Mouse (Mus musculus) G1E (cell line): Measurements from ENCODE around the gene 1700001P01Rik. TPM values are rescaled to one million over a fixed set of nuclear protein-coding genes. Genes with fewer than 3 reads are reported as not detected.

Source experiments
- ATAC-seq: 2 replicates; pipeline ENCODE4 v1.8.0; 2016; ENCODE audit warnings: mild to moderate bottlenecking; ENCODE audit not compliant: insufficient number of reproducible peaks, poor library complexity, low FRiP score, severe bottlenecking; ENCODE audit errors: extremely low read depth
- DNase-seq: peaks from one replicate; pipeline ENCODE4 v3.0.0; 2012; ENCODE audit warnings: low spot score
- H3K27me3 ChIP-seq: 2 replicates; pipeline ENCODE4 v1.6.1; 2012; ENCODE audit warnings: mild to moderate bottlenecking, low read length, inconsistent platforms; ENCODE audit not compliant: insufficient read depth
- H3K36me3 ChIP-seq: replicated peaks from 2 replicates; pipeline ENCODE3; 2012; ENCODE audit warnings: mild to moderate bottlenecking, inconsistent platforms
- H3K4me1 ChIP-seq: 2 replicates; pipeline ENCODE4 v1.6.1; 2012; ENCODE audit warnings: low read depth, low read length, inconsistent platforms, mixed read lengths; ENCODE audit not compliant: insufficient read depth
- H3K4me3 ChIP-seq: 2 replicates; pipeline ENCODE4 v1.5.1; 2012; ENCODE audit warnings: low read depth, mild to moderate bottlenecking, inconsistent platforms, low read length, moderate library complexity, mixed read lengths
- H3K9me3 ChIP-seq: replicated peaks from 2 replicates; pipeline ENCODE4 v1.6.1; 2012; ENCODE audit warnings: inconsistent platforms
- CTCF ChIP-seq: IDR thresholded peaks from 2 replicates; pipeline ENCODE4 v1.5.1; 2012; ENCODE audit warnings: low read depth, low read length, inconsistent platforms, mixed read lengths
- GATA1 ChIP-seq: IDR thresholded peaks from 2 replicates; pipeline ENCODE4 v1.6.1; 2012; ENCODE audit warnings: borderline replicate concordance, low read length, inconsistent platforms, mixed read lengths
- GATA2 ChIP-seq: IDR thresholded peaks from 2 replicates; pipeline ENCODE4 v1.6.1; 2012; ENCODE audit warnings: low read depth, low read length, inconsistent platforms, borderline replicate concordance
- POLR2AphosphoS5 ChIP-seq: IDR thresholded peaks from 2 replicates; pipeline ENCODE4 v1.6.1; 2012; ENCODE audit warnings: low read depth, low read length, inconsistent platforms; ENCODE audit not compliant: insufficient replicate concordance
- TAL1 ChIP-seq: conservative IDR thresholded peaks from 2 replicates; pipeline ENCODE4 v1.6.1; 2012; ENCODE audit warnings: low read depth, low read length, inconsistent platforms, mixed read lengths
- polyA plus RNA-seq: library from polyadenylated mRNA; stranded (reverse); fragments of >175 nt; gene quantifications from 2 replicates; pipeline ENCODE4 v1.2.3, GENCODE M21; 2012
- total RNA-seq, 2 experiments: library from RNA; stranded (forward) in 1 of 2; stranded (reverse) in 1 of 2; fragments of 200-1000 nt in 1 of 2; fragments of >200 nt in 1 of 2; fragmentation: Nextera tagmentation in 1 of 2; gene quantifications; 2 replicates each; pipeline ENCODE4 v1.2.3; 2014 to 2017

The 1700001P01Rik gene
- total and polyA plus RNA-seq, 3 experiments, result 0.09 to 0.33 TPM; not detected in 1

DNA sequence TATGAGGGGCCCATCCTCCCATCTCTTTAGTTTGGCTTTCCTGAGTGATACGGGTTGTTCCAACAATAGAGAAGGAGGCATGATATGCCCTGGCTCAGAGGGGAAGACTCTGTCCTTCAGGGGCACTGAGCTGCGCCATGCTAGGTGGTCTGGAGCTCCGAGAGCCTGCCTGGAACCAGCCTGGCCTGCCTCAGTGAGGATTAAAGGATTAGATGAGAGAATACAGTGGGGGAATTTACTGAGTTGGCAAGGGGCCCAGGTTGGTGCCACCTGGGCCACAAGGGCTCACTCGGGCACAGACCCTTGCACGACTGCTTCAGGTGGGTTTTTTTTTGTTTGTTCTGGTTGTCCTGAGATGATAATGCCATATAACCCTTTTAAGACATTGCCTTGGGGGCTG is 40.5 kb upstream of the 1700001P01Rik start:
- Histone ChIP-seq H3K4me3 (no peak overlapping the region), H3K9me3 (no peaks in the 10 kb centered on the region), H3K27me3 (no peaks in the 10 kb centered on the region), H3K4me1 (peaks cover 50% of the 10 kb centered on the region), H3K36me3 (peaks cover 93% of the 10 kb centered on the region)
- ATAC-seq, result no peak
- DNase-seq, result no peak
- TF ChIP-seq GATA1 (no peak), POLR2AphosphoS5 (no peak), CTCF (no peak), TAL1 (no peak), GATA2 (no peak)

- peaks cover 92% of the 10 kb centered on the region for H3K36me3 ChIP-seq
- DNase-seq (no peak), ATAC-seq (no peak)
- H3K4me1 ChIP-seq, result peaks cover 47% of the 10 kb centered on the region
- no peaks in the 10 kb centered on the region for H3K9me3 ChIP-seq
- TF ChIP-seq POLR2AphosphoS5, result no peak
- no peak for TF ChIP-seq GATA1
- TF ChIP-seq CTCF, result no peak
- no peak for TF ChIP-seq GATA2
- no peak for TF ChIP-seq TAL1
- H3K27me3 ChIP-seq, result no peaks in the 10 kb centered on the region
- no peak overlapping the region for H3K4me3 ChIP-seq
Observed at GRCm38 (mm10) chr11:97815736-97816135, 40.0 kb upstream of the 1700001P01Rik start.

DNA sequence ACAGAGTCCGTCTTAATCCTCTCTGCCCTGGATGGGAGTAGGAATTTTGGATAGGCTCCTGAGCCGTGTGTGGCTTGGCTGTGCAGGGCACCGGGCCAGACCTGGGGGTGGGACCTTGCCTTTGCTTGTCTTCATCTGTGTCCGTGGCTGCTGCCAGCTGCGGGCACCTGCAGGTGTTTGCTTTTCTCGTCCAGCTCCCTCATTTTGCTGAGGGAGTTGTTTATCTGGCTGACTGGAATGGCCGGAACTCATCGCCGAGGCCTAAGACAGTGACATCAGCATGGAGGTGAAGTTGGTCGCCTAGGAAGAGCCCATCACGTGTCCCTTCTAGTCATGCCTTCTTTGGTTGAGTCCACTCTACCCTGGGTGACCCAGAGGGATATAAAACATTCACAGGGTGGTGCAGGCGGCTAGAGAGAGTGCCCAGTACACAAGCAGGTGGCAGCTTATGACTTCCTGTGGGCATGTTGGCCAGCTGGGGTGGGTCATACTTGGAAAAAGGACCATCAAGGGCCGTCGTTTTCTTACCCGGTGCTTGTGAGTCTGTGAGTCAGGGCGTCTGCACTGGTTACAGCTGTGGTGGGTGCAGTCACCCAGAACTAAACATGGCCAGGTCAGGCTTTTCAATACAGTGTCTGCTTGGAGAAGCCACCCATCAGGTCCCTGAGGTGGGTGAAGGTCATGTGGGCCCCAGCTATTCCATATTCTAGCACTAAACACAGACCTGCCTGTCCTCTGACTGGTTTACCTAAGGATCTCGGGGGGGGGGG is 38.2 kb upstream of the 1700001P01Rik start:
- ATAC-seq (no peak), DNase-seq (no peak)
- TF ChIP-seq CTCF, result no peak
- TF ChIP-seq GATA2, result no peak
- no peak for TF ChIP-seq POLR2AphosphoS5
- no peak for TF ChIP-seq TAL1
- no peak for TF ChIP-seq GATA1
- Histone ChIP-seq H3K36me3 (peaks cover 93% of the 10 kb centered on the region), H3K4me1 (peaks cover 49% of the 10 kb centered on the region), H3K4me3 (no peak overlapping the region), H3K9me3 (no peaks in the 10 kb centered on the region), H3K27me3 (no peaks in the 10 kb centered on the region)

GRCm38 (mm10) chr11:97813085-97813484 is 37.4 kb upstream of the 1700001P01Rik start:
- no peaks in the 10 kb centered on the region for H3K9me3 ChIP-seq
- peaks cover 45% of the 10 kb centered on the region for H3K4me1 ChIP-seq
- DNase-seq, result no peak
- TF ChIP-seq GATA2 (no peak), TAL1 (no peak), GATA1 (no peak), POLR2AphosphoS5 (no peak), CTCF (no peak)
- no peak for ATAC-seq
- peaks cover 93% of the 10 kb centered on the region for H3K36me3 ChIP-seq
- H3K4me3 ChIP-seq, result no peak overlapping the region
- H3K27me3 ChIP-seq, result no peaks in the 10 kb centered on the region

DNA sequence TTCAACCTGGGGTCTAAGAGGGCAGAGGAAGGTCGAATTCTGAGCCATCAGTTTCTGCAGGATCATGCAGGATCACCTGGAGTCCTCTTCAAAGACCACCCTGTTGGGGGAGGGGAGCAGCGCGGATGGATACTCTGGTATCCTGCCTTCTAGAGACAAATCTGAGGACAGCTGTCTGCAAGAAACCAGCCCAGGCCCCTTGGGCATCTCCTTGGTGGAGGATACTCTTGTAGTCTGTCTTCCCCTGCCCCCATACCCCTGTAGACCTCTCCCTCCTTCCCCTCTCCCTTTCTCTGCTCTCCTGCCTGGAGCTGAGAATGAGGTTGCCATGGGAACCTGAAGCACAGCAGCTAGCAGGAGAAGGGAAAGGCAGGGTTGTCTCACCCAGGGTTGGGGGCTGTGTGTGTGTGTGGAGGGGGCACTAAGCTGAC is 36.8 kb upstream of the 1700001P01Rik start:
- Histone ChIP-seq H3K4me3 (no peak overlapping the region), H3K36me3 (peaks cover 94% of the 10 kb centered on the region), H3K9me3 (no peaks in the 10 kb centered on the region), H3K27me3 (no peaks in the 10 kb centered on the region), H3K4me1 (peaks cover 41% of the 10 kb centered on the region)
- no peak for ATAC-seq
- no peak for TF ChIP-seq GATA2
- no peak for TF ChIP-seq GATA1
- TF ChIP-seq POLR2AphosphoS5, result no peak
- no peak for TF ChIP-seq CTCF
- DNase-seq, result no peak

DNA sequence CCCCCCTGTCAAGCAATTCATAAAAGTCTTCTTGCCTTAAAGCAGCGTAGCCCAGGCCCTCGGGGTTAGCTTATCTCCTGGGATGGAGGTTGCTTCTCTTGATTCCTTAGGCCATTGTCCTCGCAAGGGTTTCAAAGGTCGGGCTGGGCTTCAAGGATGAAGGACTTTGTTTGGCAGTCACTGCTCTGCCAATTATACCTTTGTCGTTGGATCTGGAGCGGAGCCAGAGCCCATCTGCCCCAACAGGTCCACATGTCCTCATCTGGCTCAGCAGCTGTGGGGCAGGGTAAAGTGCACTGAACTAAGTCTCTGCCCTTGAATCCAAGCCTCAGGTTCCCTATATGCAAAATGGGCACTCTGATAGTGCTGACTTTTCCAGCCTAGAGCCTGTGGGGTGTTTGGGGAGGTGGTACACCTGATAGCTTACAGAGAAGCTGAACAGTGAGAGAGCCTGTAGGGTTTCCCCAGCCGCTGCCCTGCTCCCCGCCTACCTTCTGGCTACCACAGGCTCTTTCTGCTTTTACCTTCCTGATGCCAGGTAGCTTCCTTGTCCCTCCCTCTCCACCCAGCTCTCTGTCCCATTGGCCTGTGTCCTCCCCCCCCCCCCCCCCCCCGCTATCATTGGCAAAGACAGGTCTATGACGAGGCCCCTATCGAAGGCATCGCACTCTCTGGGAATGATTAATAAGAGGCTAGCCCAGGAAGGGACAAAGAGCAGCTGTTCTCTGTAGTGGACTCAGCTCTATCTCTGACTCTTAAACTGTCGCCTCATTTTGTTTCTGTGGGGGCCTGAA is 36.0 kb upstream of the 1700001P01Rik start:
- TF ChIP-seq CTCF (no peak), GATA1 (no peak), POLR2AphosphoS5 (no peak), GATA2 (no peak), TAL1 (no peak)
- Histone ChIP-seq H3K4me3 (no peak overlapping the region), H3K36me3 (peaks cover 96% of the 10 kb centered on the region), H3K4me1 (peaks cover 35% of the 10 kb centered on the region), H3K27me3 (no peaks in the 10 kb centered on the region), H3K9me3 (no peaks in the 10 kb centered on the region)
- ATAC-seq, result no peak
- no peak for DNase-seq
